Mouse (Mus musculus) naive thymus-derived CD4-positive, alpha-beta T cell, adult 2 months (primary cell): ENCODE results near the gene Dnajc6.
A peak's percentile ranks its signal among the peaks of the same experiment; 100 is the strongest.

Experiments used
- DNase-seq: peaks from one replicate; pipeline ENCODE4 v3.0.0-alpha.2; 2011; ENCODE audit warnings: low read depth

The Dnajc6 gene

DNA sequence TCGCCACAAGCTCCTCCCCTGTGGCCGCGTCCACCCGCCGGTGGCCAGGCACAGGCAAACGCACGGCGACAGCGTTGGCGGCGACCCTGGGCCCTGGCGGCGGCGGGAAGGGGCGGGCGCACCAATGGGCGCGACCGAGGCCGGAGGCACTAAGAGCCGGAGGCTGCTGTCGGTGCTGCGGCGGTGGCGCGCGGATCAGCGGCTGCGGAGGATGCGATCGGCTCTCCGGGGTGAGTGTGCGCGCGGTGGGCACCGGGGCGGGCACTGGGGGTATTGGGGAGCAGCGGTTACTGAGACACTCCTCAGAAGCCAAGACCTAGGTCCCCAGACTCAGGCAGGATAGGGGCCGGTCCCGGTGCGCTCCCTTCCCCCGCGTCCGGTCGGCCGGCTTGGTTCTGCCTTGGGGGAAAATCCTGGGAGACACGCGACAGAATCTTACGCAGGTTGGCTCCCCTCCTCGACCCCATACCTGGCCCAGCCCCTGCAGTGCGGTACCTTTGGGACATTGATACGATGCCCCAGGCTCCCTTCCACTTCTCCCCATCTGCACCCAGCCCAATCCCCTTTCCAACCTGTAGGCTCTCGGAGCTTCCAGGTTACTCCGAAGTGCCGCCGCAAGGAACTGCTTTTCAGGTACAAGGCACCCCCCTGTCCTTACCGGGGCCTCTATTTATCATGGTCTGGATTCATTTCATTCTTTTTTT is at the start of gene Dnajc6:
Gene Dnajc6 (plus strand): TSS at position 115 of the 704 bp plus-strand sequence.
- DNase-seq: peak; percentile 34

DNA sequence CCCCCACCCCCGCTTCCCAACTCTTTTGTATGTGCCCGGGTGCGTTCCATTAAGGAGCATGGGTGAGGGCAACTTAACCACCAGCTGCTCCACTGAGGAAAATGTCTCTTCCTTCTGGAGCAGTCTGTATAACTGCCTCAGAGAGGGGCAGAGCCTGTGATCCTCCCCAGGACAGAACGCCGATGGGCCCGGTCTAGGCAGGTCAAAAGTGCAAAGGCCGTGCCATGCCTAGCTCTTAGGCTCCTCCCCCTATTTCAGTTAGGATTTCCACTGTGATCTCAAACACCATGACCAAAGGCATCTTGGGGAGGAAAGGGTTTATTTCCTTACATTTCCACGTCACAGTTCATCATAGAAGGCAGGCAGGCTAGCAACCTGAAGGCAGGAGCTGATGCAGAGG is 47.7 kb upstream of the Dnajc6 start:
- no peak for DNase-seq

DNA sequence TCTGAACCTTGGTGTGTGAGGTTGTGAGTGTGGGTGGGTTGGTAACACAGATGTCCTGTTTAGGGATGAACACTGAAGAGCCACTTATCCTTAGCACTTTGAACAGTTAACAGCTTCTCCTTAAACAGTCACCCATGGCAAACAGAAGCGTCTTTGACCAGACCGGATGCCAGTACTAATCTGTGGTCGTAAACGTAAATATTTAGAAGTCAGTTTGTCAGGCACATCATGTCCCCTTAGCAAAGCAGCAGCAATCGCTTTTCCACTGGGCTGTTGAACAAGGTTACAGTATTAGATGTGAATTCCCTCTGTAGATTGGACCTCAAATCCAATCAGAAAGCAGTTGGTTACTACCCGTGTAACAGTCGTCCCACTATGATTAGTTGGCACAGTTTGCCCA is 47.1 kb upstream of the Dnajc6 start:
- no peak for DNase-seq

DNA sequence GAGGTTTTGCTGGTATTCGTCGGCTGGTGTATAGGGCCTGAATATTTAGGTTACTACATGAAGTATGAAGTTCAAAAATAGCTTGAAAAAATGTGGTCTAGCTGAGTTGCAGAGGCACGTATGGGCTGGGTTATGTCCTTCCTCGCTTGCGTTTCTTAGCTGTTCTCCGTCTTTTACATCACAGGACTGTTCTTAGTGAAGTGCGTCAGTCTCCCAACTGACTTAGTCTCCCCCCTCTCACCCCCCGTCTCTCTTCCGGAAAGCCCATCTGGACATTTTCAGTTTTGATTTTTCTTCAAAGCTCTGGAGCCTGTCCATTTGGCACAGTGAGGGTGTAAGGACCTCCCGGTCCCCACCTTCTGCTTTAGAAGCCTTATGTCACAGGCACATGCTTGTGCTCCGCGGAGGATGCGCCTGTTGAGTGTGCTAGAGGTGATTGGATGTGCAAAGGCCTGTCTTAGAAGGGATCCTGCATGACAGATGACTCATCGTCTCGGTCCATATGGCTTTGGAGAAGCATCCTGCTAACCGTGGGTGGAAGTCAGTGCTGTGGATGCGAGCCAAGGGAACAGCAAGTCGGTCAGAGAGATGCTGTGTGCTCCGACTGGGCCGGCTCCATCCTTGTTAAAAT is 46.2 kb upstream of the Dnajc6 start:
- no peak for DNase-seq

DNA sequence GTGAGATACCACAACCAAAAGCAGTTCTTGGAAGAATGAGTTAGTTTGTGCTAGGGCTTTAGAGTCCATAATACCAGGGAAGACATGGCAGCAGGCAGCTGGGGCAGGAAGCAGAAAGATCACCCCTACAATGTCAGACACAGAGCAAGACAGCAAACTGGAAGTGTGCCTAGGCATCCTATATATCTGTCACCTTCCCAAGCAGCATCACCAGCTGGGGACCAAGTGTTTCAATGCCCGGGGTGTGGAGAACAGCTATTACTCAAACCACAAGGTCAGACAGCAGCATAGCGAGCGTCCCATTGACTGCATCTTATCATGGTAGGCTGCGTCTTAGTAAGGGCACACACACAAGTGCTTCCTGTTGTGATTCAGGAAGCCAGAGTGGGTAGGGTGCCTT is 45.4 kb upstream of the Dnajc6 start:
- no peak for DNase-seq

DNA sequence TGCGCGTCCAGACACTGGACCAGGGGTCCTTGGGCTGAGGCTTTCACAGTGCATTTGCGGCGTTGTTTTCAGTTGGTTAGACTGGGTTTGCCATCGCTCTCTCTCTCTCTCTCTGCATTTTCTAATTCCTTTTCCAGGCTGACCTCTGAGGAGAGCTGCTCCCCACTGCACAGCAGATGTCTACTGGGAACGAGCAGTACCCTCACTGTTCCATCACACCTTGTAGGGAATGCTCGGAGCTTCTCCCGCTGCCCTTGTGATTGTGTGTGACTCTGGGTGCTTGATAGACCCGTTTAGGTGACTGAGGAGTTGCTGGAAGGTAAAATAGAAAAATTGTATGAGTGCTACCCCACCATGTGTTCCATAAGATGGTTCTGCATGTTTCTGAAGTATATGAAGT is 43.6 kb upstream of the Dnajc6 start:
- DNase-seq: no peak

DNA sequence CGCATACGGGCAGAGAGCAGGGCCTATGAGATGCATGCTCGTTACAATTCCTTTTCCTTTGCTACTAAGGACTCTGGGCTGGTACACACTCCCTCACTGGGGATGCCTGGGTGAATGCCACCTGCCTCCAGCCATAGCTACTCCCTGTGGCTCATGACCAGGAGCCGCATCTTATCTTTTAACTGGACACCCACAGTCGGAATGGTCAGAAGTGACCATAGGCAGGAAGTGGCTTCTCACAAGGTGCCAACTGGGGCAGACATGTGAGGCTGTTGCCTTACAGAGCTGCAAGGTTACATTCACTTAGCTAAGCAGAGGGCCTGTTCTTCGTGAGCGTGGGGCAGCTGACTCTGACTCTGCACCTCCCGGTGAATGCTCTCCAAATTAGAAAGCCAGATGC is 39.3 kb upstream of the Dnajc6 start:
- DNase-seq: no peak

DNA sequence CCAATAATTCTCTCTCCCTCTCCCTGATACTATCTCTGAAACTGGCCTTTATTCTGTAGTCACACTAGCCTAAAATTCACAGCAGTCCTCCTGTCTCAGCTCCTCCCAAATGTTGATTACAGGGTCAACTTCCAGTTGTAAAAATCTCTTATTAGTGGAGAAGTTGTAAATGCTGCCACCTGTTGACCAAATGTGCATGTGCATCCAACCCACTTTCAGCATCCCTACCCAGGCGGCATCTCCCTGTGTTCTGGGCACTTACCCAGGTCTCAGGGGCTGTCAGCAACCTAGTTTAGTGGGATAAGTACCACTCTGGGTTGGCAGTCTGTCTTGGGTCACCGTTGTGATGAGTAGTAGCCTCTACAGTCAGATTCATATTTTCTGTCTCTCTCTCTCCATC is 38.1 kb upstream of the Dnajc6 start:
- DNase-seq: peak; percentile 66

DNA sequence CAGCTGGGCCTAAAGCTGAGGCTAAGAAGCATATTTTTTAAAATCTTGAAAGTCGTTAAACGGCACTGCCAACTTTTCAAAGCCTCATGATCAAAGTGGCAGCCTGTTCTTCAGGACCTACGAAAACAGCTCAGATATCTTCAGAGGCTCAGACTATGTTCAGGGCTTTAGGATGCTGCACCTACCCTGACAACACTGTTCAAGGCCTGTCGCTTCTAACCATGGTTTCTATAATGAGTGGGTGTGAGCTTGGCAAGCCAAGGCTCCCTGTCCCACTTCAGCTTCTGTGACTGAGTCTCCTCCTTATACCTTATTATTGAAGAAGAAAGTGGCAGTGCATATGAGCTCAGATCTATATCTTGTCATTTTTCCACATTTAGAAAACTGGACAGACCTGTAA is 37.1 kb upstream of the Dnajc6 start:
- DNase-seq: no peak

DNA sequence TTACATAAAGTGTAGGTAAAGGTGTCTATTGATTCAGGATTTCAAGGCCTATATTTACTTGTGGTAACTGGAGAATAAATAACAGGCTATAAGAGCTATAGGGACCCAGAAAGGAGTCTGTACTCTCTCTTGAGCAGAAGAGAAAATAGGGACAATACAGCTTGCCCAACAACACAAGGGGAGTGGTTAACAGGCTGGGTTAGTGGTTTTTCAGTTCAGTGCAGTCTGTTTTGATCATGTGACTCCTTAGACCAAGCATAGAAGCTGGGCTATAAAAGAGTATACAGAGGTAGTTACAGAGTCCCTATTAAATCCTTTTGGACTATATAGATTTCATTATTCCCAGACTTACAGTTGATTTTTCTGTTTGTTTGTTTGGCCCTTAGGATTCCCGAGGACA is 36.3 kb upstream of the Dnajc6 start:
- DNase-seq: no peak

DNA sequence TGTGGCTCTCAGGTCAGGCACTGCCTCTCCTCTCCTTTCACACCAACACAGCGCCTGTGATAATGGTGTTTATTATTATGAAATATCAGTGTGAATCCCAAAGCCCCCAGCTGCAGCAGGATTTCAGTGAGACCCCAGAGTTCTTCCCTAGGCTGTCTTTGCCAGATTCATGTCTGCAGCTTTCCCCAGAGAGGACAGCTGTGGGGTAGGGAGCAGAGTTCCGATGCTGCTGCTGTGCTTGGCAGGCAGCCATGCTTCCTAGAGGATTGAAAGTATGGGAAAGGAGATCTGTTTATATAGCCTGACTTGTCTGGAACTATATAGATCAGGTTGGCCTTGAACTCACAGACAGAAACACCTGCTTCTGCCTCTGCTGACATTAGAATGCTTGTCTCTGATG is 34.4 kb upstream of the Dnajc6 start:
- no peak for DNase-seq

DNA sequence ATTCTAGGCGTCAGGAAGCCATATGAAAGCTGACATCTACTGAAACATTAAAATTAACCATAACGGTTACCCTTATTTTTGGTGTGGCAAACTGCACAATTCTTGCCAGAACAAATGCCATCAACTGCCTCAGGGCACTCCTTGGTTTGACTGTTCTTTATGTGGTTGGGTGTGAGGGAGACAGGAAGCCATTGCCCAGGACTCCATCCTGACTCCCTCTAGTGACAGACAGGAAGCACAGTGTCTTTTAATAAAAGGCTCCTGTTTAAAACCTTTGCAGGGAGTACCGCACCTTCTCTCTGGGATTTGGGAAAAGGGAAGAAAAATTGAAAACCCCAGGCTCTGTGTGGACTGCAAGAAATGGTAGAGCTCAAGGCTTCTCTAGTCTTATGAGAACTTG is 30.2 kb upstream of the Dnajc6 start:
- DNase-seq: no peak

DNA sequence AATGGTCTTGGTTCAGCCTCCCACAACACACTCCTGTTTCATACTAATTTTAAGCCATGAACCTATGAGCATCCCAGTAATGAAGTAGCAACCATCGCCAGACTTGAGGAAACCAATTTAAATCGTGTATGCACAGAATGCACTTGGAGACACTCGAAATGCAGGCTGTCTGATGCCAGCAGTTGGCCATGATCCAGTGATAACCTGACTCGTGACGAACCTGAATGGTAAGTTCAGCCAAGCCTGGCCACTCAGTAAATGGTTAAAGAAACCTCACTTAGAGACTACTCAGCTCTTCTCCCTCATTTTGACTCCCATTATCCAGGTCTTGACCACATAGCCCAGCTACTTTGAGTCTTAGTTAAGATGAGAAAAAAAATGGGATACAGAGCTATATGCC is 27.2 kb upstream of the Dnajc6 start:
- DNase-seq: no peak

DNA sequence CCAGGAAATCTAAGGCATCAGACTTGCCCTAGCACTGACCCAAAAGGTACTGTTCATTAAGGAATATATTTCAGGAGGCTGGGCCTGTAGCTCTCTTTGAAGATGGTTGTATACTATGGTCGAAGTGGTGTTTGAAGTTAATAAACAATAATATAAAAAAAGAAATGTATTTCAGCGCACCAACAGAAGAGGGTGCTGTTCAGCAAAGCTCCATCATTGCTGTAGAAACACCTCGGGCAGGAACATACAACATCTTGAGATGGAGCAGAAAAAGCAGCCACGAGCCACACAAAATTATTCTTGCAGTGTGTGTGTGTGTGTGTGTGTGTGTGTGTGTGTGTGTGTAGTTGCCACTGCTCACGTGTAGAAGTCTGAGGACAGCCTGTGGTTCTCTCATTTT is 25.9 kb upstream of the Dnajc6 start:
- DNase-seq: peak; percentile 63

DNA sequence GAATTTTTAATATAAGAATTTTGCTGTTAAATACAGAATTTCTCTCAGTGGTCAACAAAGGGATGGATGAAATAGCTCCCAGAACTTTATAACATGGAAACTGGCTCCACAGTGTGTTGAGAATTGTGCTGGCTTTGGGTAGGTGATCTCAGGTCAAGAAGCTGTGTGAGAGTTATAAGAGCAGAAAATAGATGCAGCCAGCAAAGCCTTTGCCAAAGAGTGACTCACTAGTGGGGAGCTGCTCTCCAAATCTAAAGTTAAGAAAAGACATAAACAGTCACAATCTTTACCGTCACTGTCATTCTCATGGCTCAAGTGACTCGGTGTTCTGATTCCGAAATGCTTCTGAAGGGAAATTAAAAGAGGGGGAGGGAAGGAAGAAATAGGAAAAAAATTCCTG is 23.7 kb upstream of the Dnajc6 start:
- no peak for DNase-seq

DNA sequence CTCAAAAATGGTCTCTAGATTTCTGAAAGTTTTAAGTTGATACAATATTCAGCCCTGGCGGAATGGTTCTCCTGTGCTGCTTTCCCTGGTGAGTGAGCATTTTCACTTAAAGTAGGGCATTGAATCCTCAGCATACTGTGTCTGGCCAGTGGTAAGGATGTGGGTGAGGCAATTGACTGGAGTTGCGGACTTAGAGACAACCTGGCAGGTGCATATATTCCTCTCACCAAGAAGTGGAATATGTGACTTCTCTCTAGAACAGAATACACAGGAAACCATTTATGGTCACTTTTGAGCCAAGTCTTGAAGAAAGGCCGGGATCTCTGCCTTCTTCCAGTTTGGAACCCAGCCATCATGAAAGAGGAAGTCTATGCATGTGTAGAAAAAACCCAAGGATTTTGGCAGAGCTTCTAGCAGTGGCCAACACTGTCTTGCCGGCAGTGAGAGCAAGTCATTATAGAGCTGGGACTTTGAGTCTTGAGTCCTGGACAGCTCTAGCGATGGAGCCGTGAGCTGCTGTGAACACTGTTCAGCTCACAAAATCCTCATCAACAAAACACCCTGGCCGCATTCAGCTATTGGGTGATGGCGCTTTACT is 6.0 kb upstream of the Dnajc6 start:
- no peak for DNase-seq

DNA sequence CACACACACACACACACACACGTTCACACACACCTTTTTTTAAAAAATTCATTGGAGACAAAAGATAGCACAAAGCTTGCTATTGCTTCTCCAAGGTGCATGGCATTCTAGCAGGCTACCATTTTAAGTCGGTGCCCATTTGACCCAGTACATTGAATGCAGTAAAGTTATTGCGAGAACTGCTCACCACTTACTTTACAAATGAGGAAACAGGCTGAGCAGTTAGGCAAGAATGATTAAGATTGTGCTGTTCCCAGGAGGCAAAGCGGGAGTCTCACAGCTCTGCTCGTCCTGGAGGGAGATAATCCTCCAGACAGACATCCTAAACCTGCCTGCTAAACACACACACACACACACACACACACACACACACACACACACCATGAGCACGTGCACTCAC is 4.7 kb upstream of the Dnajc6 start:
- no peak for DNase-seq

DNA sequence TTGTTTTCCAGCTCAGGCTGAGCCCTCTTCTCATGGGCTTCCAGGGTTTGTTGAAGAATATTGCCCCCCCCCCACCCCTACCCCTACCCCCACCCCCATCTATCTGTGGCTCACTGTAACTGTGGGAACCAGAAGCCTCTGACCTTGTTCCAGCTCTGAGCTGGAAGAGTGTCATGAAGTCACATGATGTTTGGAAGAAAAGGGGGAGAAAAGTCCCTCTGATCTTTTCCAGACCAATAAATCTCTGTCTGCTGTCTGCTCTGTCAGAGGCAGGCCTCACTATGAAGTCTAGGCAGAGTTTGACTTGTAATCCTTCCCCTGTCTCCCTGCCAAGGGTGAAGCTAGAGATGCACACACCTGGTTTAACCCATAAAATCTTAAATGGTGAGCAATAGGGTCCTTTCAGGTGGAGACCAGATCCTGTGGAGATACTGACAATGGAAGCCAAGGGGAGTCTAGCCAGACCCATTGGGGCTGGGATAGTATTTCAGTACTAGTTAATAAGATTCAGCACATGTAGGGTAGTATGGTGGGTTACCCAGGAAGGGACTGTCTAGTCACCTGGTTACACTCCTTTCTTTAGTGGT is 2.7 kb upstream of the Dnajc6 start:
- no peak for DNase-seq

DNA sequence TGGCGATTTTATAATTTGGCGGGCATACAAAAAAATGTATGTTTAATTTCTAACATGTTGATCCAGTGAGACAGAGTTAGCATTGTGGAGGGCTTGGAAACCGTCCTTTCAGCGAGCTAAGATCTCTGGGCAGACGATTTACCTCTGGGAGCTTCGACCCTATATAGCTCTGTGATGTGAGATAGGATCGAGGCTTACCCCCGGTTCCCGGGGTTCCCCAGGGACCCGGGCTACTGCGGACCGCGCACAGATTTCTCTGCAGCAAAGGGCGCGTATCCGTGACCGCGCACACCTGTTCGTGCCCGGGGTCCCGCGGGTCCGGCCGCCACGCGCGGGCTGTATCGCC is 287 bp upstream of the Dnajc6 start:
- no peak for DNase-seq

DNA sequence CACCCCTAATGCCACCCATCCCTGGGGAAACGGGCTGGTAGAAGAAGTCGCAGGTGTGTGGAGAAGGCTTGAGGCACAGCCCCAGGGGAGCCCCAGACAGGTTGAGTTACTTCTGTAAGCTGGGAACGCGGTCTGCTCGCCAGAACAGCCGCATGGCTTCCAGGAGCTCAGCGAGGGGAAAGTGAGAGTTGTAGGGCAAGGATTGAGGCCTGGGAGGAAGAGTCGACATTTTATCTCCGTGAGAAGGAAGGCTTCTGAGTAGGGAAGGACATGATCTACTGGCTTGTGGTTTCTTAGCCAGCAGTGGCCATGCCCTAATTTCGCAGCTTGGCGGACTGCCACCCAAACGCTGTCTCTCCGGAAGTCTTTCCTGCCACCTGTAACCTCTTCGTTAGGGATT is 888 bp downstream of the Dnajc6 start:
- peak; percentile 24 for DNase-seq

DNA sequence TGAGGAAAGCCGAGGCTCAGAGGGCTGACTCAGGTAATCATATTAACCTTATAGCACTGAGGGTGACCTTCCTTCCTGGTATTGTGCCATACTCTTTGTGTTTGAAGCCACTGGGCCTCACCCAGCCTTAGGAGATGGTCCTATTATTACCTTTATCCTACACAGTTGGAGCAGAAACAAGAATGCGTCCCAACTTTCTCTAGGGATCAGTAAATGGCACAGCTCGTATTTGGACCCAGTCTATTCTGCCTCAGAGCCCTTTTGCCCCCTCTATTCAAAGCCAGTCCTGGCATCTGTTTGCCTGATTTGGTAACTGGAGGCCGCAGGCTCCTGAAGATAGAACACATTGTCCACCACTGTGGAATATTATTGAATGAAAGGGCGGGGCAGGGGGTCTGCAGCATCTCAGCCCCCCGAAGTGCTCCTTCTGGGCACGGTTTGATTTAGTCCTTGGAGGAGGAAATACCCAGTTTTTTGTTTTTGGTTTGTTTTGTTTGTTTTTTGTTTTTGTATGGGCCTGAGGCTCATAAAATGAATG is 8.1 kb downstream of the Dnajc6 start:
- no peak for DNase-seq

DNA sequence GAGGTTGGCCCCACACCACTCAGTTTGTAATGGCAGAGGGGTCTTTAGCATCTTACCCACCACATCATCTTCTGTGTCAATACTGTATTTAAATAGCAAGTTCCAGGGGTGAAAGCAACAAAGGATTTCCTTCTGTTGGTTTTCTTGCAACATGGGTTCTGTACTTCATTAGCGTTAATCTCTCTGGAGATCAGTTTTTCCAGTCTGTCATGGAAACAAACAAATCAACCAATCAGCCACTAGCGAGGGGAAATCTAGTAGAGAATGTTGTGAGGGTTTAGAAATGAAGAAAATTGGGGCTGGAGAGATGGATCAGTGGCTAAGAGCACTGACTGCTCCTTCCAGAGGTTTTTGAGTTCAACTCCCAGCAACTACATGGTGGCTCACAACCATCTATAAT is 9.5 kb downstream of the Dnajc6 start:
- no peak for DNase-seq

DNA sequence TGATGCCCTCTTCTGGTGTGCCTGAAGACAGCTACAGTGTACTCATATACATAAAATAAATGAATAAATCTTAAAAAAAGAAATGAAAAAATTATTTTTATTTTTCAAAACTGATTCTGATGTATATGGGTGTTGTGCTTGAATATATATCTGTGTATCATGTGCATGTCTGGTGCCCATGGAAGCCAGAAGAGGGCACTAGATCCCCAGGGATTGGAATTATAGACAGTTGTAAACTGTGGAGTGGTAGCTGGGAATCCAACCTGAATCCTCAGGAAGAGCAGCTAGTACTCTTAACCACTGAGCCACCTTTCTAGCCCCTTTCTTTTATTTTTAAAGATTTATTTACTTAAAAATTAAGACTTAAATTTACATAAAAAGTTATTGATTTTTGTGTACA is 9.9 kb downstream of the Dnajc6 start:
- no peak for DNase-seq
